Mouse (Mus musculus): ENCODE results near the gene Clec11a. TPM values are rescaled to one million over a fixed set of nuclear protein-coding genes. Genes with fewer than 3 reads are reported as not detected.

The Clec11a gene
- polyA plus RNA-seq, 1 experiment from 2014 or later: 3.7 TPM

DNA sequence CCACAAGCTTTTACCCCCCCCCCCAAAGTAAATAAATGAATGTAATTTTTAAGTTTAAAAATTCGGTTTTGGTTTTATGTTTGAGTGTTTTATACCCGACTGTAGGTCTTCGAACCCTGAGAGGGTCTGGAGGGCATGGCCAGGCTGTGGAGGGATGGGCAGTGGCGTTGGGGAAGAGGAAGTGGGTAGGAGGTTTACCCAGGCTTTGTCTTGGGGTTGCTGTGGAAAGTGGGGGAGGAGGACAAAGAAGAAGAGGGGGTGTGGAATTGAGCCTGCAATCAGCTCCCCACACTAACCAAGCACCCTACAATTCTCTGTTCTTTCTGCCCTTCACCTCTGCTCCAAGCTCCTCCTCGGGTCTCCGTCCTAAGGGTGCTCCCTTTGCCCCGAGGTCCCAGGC lies 34.2 kb downstream of the Clec11a start:
- Histone ChIP-seq H3K4me2 (replicated peaks) (no peak overlapping the region), H3K27ac (replicated peaks) (no peak overlapping the region), H3K36me3 (no peaks in the 10 kb centered on the region), H3K4me1 (no peaks in the 10 kb centered on the region), H3K9ac (replicated peaks) (no peak overlapping the region), H3K4me3 (no peak overlapping the region), H3K27me3 (peaks cover 3% of the 10 kb centered on the region; the same call in 1 of the 2 replicates), H3K9me3 (no peaks in the 10 kb centered on the region)
- ATAC-seq (replicated peaks): no peak
- WGBS: 89% methylated on average over 6 of the region's 7 CpGs

DNA sequence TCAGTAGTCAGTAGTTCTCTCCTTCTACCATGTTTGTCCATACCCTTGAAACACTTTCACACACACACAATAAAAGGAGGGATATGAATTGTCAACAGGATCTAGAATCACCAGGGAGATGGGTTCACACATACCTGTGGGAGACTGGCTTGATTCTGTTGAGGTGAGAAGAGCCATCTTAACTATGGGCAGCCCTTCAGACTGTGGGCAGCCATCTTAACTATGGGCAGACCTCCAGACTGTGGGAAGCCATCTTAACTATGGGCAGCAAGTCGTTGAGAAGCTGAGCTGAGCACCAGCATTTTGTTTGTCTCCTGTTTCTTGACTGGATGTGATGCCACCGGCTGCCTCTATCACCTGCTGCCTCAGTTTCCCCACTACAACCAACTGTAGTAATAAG lies 35.4 kb downstream of the Clec11a start:
- no peaks in the 10 kb centered on the region for H3K4me1 ChIP-seq
- ATAC-seq (replicated peaks): no peak
- H3K4me2 ChIP-seq (replicated peaks): no peak overlapping the region
- no peaks in the 10 kb centered on the region for H3K36me3 ChIP-seq
- peaks cover 3% of the 10 kb centered on the region; the same call in 1 of the 2 replicates for H3K27me3 ChIP-seq
- WGBS: 76% methylated on average over 2 of the region's 2 CpGs
- no peak overlapping the region for H3K4me3 ChIP-seq
- no peak overlapping the region for H3K27ac ChIP-seq (replicated peaks)
- no peak overlapping the region for H3K9ac ChIP-seq (replicated peaks)
- H3K9me3 ChIP-seq: no peaks in the 10 kb centered on the region

DNA sequence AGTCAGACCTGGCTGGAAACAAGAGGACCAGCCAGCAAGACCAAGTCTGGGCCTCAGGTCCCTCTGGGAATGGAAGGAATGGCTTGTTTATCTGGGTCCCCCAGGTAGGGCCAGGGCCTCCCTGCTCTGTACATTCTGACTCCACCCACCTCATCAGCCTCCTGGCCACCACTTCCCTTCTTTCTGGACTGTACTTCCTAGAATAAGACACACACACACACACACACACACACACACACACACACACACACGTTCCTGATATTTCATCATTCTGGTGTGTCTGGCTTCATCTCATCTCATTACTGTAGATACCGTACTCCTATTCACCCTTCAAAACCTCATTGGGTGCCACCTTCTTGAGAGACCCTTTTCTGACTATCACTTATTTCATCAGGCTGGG lies 37.3 kb downstream of the Clec11a start:
- Histone ChIP-seq H3K36me3 (no peaks in the 10 kb centered on the region), H3K4me2 (replicated peaks) (no peak overlapping the region), H3K9me3 (no peaks in the 10 kb centered on the region), H3K9ac (replicated peaks) (no peak overlapping the region), H3K4me3 (no peak overlapping the region), H3K27ac (replicated peaks) (no peak overlapping the region), H3K4me1 (no peaks in the 10 kb centered on the region), H3K27me3 (peaks cover under 1% of the 10 kb centered on the region; the same call in 1 of the 2 replicates)
- 90% methylated on average over 2 of the region's 2 CpGs for WGBS
- no peak for ATAC-seq (replicated peaks)

DNA sequence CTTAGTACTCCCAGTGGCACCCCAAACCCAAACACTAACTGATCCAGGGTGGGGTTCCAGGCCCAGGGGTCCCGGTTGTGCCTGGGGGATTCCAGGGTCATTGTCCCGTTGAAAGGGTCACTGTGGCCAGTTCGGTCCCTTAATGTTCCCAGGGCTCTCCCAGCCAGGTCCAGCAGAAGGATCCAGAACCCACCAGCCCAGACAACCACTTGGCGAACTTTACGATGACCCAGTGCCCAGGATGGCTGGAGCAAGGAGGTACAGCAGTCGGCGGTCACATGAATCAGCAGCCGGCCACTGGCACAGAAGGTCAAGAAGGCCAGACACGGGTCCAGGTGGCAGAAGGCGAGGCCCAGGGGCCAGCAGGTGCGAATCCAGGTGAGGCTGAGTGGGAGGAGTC lies 38.6 kb downstream of the Clec11a start:
- no peak overlapping the region for H3K27ac ChIP-seq (replicated peaks)
- 87% methylated on average over 11 of the region's 11 CpGs for whole genome bisulfite sequencing
- no peak overlapping the region for H3K9ac ChIP-seq (replicated peaks)
- H3K4me2 ChIP-seq (replicated peaks): no peak overlapping the region
- ATAC-seq (replicated peaks): no peak
- no peaks in the 10 kb centered on the region for H3K36me3 ChIP-seq
- H3K9me3 ChIP-seq: no peaks in the 10 kb centered on the region
- H3K4me3 ChIP-seq: no peak overlapping the region
- H3K4me1 ChIP-seq: peaks cover 3% of the 10 kb centered on the region; the same call in 1 of the 2 replicates
- no peaks in the 10 kb centered on the region; the same call in 1 of the 2 replicates for H3K27me3 ChIP-seq

DNA sequence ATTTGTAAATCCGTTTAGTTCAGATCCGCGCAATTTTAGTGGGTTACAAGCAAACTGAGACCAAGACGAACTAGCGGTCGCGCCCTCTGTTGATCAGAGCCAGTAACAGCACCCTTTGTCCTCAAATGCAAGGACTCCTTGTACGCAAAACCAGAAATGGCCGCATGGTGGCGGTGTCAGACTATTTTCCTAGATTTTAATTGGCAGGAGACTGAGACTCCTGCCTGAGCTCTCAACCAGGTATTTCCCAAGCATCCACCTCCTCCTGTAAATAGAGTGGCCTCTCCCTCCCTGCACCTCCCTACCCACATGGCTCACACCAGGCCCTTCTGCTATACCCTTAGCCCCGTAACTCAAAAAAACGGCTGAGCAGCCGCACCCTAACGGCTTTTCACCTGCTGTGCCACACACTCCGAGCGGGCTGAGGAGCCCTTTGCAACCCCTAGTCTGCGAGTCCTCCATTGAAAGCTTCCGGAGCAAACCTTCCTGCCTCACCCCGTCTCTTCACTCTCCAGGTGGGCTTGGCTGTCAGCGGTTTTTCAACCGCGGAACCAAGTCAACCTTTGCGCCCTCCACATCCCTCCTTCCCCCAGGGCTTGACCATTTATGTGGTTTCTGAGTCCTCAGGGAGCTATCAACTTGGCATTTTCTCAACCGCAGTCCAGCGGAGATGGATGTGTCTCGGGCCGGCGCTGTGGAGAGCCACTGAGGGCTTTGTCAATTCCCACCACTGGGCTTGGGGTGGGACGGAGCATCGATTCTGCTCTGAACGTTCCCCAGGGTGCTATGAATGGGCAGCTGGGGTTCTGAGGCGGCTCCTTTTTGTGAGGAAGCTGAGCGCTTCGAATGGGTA lies 43.7 kb downstream of the Clec11a start:
- 1% methylated on average over 34 of the region's 34 CpGs for WGBS
- Histone ChIP-seq H3K9ac (replicated peaks) (peak overlapping the region; percentile 46), H3K9me3 (no peaks in the 10 kb centered on the region), H3K4me2 (replicated peaks) (peak overlapping the region; percentile 57), H3K4me1 (peaks cover 6% of the 10 kb centered on the region; the same call in 1 of the 2 replicates), H3K36me3 (no peaks in the 10 kb centered on the region), H3K4me3 (peak overlapping the region; percentile 33), H3K27me3 (no peaks in the 10 kb centered on the region), H3K27ac (replicated peaks) (no peak overlapping the region)
- ATAC-seq (replicated peaks): peak; percentile 88

DNA sequence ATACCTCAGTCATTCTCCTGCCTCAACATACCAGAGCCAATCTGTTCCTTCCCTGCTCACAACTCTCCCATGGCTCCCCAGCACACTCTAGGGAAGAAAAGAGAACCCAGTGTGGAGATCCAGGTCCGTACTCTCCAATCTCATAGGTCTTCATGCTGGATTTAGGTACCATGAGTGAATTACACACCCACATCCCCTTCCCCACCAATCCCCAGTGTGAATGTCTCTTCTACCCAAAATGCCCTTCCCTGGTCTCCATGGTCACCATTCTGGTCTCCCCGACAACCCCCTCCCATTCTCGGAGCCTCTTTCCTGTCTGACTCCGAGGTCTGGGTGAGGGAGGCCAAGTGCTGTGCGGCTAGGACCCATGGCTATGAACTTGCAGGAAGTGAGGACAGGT lies 45.6 kb downstream of the Clec11a start, which contains the start of gene Gm15517:
Gene Gm15517, plus strand, starts transcription at position 301 of the 400 bp plus-strand sequence.
- Histone ChIP-seq H3K27ac (replicated peaks) (no peak within 1 kb of the TSS), H3K36me3 (no peaks in the 10 kb centered on the region), H3K4me1 (peaks cover 6% of the 10 kb centered on the region; the same call in 1 of the 2 replicates), H3K4me3 (no peak within 1 kb of the TSS), H3K9me3 (no peaks in the 10 kb centered on the region), H3K4me2 (replicated peaks) (no peak within 1 kb of the TSS), H3K27me3 (no peaks in the 10 kb centered on the region), H3K9ac (replicated peaks) (no peak within 1 kb of the TSS)
- WGBS: 54% methylated on average over 5 of the region's 5 CpGs
- no peak for ATAC-seq (replicated peaks)

DNA sequence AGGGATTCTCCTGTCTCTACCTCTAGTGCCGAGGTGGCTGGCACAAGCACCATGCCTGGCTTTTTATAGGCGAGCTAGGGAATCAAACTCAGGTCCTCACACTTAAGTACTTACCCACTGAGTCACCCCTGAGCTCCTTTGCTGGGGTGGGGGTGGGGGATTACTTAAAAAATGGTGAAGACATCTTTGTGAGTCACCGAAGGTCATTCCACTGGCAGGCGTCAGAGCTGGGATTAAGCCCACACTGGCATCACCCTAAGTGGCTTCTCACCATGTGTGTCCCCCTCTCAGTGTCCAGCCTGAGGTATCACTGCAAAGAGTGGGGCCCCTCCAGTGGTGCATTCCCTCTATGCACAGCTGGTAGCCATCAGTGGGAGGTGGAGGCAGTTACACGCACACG lies 46.3 kb downstream of the Clec11a start:
- Histone ChIP-seq H3K4me3 (no peak overlapping the region), H3K27me3 (no peaks in the 10 kb centered on the region), H3K9me3 (no peaks in the 10 kb centered on the region), H3K36me3 (0 out of 2 replicates have a peak, but pooled peaks cover 2% of the 10 kb centered on the region), H3K9ac (replicated peaks) (no peak overlapping the region), H3K4me1 (peaks cover 6% of the 10 kb centered on the region; the same call in 1 of the 2 replicates), H3K27ac (replicated peaks) (no peak overlapping the region), H3K4me2 (replicated peaks) (no peak overlapping the region)
- 77% methylated on average over 6 of the region's 6 CpGs for WGBS
- no peak for ATAC-seq (replicated peaks)

DNA sequence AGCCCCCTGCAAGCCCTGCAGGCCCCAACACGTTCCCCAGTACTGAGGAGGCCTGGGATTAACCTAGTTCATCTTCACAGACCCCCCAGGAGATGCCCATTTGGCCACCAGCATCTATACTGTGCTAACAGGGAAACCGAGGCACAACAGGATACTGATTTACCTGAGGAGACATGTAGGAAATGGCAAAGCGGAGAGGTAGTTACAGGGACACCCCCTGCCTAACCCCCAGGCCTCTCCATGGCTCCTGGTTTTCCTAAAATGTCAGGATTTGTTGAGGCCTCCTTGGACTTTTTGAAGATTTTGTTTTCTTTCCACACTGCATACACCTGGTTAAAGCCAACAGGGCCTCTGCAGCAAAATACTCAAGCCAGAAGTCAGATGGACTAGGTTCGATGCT lies 49.4 kb downstream of the Clec11a start, which contains the start of gene Acp4:
Gene Acp4, minus strand, starts transcription at position 101 of the 400 bp plus-strand sequence.
- Histone ChIP-seq H3K4me2 (replicated peaks) (no peak within 1 kb of the TSS), H3K36me3 (peaks cover 19% of the 10 kb centered on the region), H3K27me3 (no peaks in the 10 kb centered on the region), H3K9me3 (no peaks in the 10 kb centered on the region), H3K9ac (replicated peaks) (no peak within 1 kb of the TSS), H3K4me3 (no peak within 1 kb of the TSS), H3K4me1 (peaks cover 1% of the 10 kb centered on the region; the same call in 1 of the 2 replicates), H3K27ac (replicated peaks) (no peak within 1 kb of the TSS)
- 85% methylated on average over 4 of the region's 4 CpGs for WGBS
- no peak for ATAC-seq (replicated peaks)

DNA sequence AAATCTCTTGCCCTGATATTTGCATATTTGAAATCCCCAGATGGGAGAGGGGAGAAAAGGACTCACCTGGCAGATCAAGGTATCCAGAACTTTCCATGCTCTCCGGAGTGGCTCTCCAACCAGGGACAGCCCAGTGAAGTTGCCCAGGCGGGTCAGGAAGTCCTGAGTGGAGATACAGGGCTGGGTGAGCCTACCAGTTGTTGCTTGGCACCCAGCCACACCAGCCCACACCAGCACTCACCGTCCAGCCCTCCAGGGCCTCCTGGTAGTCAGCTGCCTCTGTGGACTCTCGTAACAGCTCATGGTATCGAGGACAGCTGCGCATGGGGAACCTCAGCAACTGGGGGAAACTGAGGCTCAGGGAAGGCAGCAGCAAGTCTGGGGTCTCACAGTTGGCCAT lies 51.8 kb downstream of the Clec11a start:
- Histone ChIP-seq H3K4me3 (no peak overlapping the region), H3K4me1 (peaks cover 6% of the 10 kb centered on the region; the same call in 1 of the 2 replicates), H3K9me3 (no peaks in the 10 kb centered on the region), H3K27me3 (no peaks in the 10 kb centered on the region), H3K4me2 (replicated peaks) (no peak overlapping the region), H3K9ac (replicated peaks) (no peak overlapping the region), H3K36me3 (peaks cover 35% of the 10 kb centered on the region), H3K27ac (replicated peaks) (no peak overlapping the region)
- WGBS: 85% methylated on average over 6 of the region's 6 CpGs
- no peak for ATAC-seq (replicated peaks)

DNA sequence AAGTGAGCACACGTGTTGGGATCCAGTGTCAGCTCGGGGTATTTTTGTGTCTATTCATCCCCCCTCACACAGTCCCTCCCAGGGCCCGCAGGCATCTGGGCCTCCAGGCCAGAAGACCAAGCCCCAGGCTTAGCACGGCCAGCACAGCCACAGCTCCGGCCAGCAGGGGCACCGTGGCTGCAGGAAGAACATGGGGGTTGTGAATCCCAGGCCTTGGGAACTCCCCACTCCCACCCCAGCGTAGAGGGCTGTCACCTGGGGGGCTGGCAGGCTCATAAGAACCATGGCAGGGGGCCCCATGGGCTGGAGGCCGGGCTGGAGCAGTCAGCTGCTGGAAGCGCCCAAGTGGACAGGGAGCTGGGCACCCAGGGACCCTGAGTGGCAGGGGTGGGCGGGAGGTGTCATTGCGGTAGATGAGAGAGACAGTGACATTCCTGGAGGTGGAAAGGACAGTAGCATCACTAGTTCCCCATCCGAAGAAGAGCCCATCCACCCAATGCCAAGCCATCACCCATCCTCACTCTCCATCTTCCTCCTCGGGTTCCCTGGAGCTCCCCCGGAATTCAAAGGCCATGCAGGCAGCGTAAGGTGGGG lies 53.6 kb downstream of the Clec11a start:
- no peak overlapping the region for H3K27ac ChIP-seq (replicated peaks)
- no peak overlapping the region for H3K9ac ChIP-seq (replicated peaks)
- 0 out of 2 replicates have a peak, but pooled peaks have one; percentile 10 for ATAC-seq (replicated peaks)
- H3K4me2 ChIP-seq (replicated peaks): no peak overlapping the region
- no peaks in the 10 kb centered on the region for H3K9me3 ChIP-seq
- H3K4me1 ChIP-seq: peaks cover 22% of the 10 kb centered on the region
- H3K27me3 ChIP-seq: no peaks in the 10 kb centered on the region
- no peak overlapping the region for H3K4me3 ChIP-seq
- H3K36me3 ChIP-seq: peaks cover 50% of the 10 kb centered on the region
- 66% methylated on average over 15 of the region's 15 CpGs for WGBS

Measured in forebrain, embryonic 15.5 days (tissue).